Mouse (Mus musculus) spleen, postnatal 10 days (tissue): ENCODE results near the gene Gprc5c.
"Not testable (repeated sequence)": the region's sequence is repeated elsewhere in the genome, so short reads cannot be mapped to it uniquely, and the experiment has no call there.

Experiments used
- DNase-seq, 2 experiments: peaks; one replicate each; pipeline ENCODE4 v3.0.0; 2021 to 2022; ENCODE audit warnings: low spot score in 2 of 2

The Gprc5c gene

GRCm38 (mm10) chr11:114907567-114907966, 56.6 kb downstream of the Gprc5c start:
- DNase-seq: peak in 1 of 2 experiments; percentile 35

GRCm38 (mm10) chr11:114908086-114908485, 57.1 kb downstream of the Gprc5c start:
- no peak for DNase-seq

GRCm38 (mm10) chr11:114909538-114909937, 58.6 kb downstream of the Gprc5c start:
- DNase-seq: not testable (repeated sequence)

- DNase-seq: peak; percentile 45 to 75
Measured at GRCm38 (mm10) chr11:114912847-114913246, 61.9 kb downstream of the Gprc5c start.

- DNase-seq: no peak
Measured at GRCm38 (mm10) chr11:114914978-114915377, 64.0 kb downstream of the Gprc5c start.

GRCm38 (mm10) chr11:114917120-114917519, 66.2 kb downstream of the Gprc5c start:
- no peak for DNase-seq
